Mouse (Mus musculus): ENCODE results near the gene Klf8. TPM values are rescaled to one million over a fixed set of nuclear protein-coding genes. Genes with fewer than 3 reads are reported as not detected.

Gene Klf8
- 2.1 to 5.3 TPM (median 4.5 TPM) in 4 replicates for total RNA-seq (2023)

DNA sequence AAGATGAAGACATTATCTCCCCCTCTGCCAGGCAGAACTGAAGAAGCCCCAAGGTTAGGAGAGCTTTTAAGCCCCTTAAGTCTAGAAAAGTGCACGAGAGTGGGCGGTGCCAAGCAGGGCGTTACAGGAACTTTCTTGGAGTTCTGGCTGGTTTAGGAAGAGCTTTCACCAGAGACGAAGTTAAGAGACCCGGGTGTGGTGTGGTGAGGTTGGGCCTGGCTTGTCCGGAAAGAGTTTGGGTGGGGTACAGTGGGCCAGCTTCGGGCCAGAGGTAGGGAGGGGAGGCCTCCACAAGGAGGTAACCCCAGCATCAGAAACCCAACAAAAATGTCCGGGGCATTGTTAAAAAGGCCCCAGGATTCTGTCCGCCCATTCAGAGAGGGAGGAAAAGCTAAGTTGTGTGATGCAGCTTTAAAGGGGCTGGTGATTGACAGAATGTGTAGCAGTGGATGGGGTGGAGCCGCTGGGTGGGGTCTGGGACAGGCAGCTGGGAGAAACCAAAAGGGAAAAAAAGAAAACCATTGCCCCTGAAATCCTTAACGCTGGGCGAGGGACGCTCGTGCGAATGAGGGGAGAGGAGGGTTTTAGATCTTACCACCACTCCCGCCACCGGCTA, at the start of gene Klf8:
Gene Klf8, plus strand, starts transcription at position 163 of the 616 bp plus-strand sequence.

Other genes starting within 250 kb of the Klf8 start
- gene Usp51, start 231.0 kb upstream of the Klf8 start, total RNA-seq (2023), result 0.26 TPM in 1 of 4 replicates, not detected in the others
- 0.43 to 0.69 TPM in 2 of 4 replicates, not detected in the others for gene Mageh1, start 199.9 kb upstream of the Klf8 start, total RNA-seq (2023)
- not detected in 4 replicates for gene Foxr2, start 118.7 kb upstream of the Klf8 start, total RNA-seq (2023)
- 6.8 to 9.4 TPM (median 7.8 TPM) in 4 replicates for gene Rragb, start 97.5 kb upstream of the Klf8 start, total RNA-seq (2023)